Mouse (Mus musculus) layer of hippocampus, adult 9-11 months (tissue): ENCODE measurements around the gene Fam102a.

Experiments
- DNase-seq: peaks from one replicate; pipeline ENCODE4 v3.0.0; 2022

The Fam102a gene

DNA sequence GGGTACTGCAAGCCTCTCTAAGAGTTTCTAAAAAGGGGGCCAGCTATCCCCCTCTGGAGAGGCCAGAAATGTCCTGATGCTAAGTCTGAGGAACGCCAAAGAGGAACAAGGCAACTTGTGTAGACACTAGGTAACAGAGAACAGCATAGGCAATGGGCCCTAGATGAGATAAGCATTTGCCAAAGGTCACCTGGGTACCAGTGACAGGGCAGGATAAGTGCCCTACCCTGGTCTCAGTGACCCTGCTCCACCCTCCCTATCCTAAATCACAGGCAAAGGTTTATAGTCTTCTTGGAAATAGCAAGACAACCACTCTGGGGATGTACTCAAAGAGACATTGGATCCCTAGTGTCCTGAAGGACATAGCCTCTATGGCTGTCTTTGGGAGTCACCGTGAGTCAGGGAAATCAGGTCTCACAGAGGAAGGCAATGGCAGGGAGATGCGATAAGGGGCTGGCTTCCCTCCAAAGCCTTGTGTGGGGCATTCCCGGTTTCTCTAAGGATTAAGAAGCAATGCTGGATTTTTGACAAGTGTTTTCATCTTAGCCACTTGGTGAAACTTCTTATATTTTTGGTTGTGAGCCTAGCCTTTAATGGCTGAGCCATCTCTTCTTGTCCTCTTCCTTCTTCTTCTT, 17.8 kb upstream of the Fam102a start:
- DNase-seq = no peak

DNA sequence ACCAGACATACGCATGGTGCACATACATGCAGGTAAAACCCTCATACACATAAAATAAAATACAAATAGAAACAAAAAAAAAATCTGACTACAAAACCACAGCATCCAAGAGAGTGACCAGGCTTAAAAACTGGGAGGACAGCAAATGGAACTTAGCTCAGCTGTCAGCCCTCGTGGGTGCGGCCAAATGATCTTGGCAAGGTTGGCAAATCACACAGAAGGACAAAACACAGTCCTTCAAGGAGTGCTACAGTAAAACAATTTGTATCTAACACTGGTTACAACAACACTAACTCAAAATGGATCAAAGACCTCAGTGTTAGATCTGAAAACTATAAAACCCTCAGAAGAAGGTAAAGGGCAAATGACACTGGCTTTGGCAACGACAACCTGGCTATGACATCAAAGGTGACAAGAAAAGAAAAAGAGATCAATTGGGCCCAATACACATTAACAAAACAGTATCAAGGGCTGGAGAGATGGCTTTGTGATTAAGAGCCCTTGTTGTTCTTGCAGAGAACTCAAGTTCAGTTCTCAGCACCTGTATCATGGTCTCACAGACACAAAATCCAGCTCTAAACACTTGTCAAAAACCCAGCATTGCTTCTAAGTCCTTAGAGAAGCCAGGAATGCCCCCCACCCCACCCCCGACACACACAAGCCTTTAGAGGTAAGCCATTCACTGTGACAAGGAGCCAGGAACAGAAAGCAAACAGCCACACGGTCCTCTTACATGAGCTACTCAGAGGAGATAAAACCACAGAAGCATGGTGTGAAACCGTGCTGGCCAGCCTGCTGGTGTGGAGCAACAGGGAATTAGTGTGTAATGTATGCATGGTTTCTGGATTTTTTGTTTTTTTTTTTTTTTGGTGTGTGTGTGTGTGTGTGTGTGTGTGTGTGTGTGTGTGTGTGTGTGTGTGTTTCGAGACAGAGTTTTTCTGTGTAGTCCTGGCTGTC, 14.8 kb upstream of the Fam102a start:
- DNase-seq = no peak

DNA sequence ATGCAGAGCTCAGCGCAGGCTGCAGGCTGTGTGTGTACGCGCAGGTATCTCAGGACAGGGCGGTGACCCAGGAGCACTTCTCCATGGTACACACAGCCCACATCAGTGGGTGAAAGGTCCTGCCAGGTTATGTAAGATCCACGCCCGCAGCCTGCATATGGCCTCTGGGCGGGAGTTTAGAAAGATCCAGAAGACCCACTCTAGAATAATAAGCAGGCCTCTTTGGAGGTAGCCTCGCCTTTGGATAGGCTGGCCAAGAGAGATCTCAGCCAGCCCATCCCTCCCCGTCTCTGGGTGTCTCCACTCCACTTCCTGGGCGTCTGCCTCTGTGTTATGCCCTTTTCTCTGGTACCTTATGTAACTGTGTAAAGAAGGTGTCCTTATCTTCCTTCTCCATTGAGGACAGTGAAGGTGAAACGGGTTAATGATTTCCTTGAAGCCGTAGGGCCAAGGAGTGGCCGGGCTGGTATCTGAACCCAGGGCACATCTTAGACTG, 10.5 kb upstream of the Fam102a start:
- no peak for DNase-seq

DNA sequence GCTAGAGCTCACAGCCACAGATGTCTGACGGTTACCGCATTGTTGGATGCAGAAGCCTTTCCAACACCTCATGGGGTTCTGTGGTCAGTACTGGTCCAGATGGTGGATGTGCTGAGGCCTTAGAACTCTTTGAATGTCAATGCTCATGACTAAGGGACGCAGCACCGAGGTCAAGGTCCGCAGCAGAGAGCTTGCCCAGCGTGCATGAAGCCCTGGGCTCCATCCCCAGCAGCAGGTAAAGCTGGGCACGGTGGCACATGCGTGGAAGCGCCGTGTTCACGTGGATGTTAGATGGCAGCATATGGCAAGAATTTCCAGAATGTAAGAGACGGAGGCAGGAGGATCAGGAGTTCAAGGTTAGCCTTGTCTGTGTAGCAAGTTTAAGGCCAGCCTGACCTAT, 9.3 kb upstream of the Fam102a start:
- no peak for DNase-seq

DNA sequence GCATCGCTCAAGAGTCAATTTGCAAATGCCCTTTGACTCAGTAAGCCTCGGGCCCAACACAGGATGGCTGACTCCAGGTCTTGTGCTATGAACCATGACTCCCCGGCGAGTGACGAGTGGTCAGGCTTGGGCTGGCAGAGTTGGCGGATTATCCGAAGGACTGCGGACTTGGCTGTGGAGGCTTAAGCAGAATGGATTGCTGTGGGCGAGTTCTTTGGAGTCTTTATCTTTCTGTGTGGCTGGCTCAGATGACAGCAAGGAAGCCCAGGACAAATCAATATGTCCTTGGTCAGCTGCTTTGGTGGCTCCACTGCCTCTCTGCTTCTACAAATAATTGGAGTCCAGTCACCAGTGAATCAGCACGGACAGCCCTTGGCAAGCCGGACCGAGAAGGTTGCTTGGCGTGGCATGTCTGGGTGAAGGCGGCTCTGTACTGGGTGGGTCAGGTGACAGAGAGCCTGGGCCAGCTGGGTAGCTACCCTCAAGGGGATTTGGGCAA, 7.6 kb upstream of the Fam102a start:
- no peak for DNase-seq

DNA sequence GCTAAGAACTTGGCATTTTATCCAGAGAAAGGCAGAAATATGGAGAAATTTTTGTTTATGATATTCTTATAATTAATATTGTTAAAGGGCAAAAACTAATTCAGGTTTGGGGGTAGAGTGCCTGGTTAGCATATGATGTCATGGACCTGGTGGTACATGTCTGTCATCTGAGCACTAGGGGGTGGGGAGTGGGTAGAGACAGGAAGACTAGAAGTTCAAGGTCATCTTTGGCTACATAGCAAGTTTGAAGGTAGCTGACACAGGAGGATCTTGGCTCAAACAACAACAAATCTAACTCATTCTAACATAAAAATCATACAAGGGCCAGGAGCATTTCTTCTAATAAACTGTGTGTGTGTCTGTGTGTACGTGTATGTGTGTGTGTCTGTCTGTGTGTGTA, 6.8 kb upstream of the Fam102a start:
- DNase-seq = no peak

DNA sequence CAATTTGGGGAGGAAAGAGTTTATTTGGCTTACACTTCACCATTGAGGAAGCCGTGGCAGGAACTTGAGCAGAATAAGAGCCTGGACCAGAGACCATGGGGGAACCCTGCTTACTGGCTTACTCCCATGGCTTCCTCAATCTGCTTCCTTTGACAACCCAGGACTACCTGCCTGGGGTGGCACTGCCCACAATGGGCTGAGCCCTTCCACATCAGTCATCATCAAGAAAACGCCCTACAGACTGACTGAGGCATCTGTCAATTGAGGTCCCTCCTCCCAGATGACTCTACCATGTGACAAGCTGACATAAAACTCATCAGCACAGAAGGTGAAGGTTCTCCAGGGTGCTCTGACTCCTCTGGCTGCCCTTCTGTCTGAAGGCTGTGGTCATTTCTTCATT, 4.7 kb upstream of the Fam102a start:
- no peak for DNase-seq

DNA sequence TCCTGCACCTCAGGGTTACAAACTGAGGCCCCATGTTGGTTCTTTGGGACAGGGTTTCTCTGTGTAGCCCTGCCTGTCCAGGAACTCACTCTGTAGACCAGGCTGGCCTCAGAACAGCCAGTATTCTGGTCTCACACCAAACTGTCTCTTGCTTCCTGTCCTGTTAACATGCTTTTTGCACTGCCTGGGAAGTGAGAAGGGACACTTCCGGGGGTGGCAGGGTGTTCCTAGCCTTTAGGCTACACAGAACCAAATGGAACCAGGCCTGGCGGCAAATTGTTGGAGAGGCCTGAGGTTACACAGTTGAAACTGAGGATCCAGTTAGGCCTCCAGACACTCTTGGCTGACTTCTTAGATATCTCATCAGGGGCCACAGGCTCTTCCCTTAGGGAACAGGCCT, 2.0 kb upstream of the Fam102a start:
- no peak for DNase-seq

DNA sequence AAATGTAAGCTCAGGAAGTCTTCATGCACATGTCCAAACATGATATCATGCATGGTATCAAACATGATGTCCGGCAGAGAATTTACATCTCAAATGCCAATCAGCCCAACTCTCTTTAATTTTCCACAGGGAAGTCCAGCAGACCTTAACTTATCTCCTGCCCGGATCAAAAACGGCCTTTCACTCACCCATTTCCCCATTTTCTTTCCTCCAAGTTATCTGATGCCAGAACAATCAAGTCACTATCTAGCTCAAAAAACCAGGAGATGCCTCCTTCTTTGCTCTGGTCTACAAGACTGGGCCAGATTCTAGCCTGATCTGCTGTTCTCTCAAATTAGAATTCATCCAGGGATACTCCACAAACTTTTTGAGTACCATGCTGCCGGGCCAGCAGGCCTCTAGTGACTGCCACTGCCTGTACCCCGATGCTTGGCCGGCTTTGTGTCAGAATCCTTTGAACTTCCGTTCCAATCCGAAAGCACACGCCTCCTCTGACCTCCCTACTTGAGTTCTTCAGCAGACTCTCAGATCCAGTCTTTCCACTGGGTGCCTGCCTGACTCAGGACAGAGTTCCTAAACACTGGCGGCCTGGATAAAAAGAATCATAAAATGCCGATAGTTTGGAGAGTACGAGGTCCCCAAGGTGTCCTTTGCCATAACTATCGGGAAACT, 935 bp upstream of the Fam102a start:
- no peak for DNase-seq

DNA sequence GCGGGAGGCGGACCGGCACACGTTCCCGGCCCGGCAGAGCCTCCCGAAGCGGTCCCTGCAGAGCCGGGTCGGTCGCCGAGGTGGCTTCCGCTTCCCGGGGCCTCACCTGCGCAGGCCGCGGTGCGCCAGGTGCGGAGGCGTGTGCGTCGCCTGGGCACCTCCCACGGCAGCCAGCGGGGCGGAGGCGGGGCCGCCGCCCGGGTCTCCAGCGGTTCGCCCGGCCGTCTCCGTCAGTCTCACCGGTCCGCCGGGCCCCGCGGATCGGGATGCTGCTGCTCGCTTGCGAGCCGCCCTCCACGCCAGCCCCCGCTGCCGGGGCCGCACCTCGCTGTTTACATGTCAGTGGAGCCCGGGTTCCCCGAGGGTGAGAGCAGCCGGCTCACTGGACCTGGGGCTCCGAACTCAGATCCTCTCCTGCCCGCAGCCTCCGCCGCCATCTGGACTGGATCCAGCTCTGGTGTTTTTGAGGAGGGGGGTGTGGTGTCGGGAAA, 414 bp downstream of the Fam102a start:
- peak; percentile 50 for DNase-seq

DNA sequence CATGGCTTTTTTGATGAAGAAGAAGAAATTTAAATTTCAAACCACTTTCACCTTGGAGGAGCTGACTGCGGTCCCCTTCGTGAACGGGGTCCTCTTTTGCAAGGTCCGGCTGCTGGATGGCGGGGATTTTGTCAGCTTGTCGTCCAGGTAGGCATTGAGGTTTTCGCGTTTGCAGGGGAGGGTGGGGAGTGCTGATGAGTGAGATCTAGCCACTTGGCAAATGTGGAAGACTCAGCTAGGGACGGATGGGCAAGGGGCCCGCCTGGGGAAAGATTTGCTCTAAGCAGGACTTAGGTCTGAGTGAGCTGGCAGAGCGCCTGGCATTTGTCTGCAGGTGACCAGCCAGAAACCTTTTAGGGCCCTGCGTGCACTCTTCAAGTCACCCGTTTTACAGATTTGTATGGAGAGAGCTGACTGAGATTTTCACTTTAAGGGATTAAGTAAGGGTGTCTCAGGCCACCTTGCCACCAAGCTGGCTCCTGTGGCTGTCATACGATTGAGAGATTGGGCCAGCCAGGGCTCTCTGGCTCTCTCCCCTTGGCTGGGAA, 1.0 kb downstream of the Fam102a start:
- no peak for DNase-seq

DNA sequence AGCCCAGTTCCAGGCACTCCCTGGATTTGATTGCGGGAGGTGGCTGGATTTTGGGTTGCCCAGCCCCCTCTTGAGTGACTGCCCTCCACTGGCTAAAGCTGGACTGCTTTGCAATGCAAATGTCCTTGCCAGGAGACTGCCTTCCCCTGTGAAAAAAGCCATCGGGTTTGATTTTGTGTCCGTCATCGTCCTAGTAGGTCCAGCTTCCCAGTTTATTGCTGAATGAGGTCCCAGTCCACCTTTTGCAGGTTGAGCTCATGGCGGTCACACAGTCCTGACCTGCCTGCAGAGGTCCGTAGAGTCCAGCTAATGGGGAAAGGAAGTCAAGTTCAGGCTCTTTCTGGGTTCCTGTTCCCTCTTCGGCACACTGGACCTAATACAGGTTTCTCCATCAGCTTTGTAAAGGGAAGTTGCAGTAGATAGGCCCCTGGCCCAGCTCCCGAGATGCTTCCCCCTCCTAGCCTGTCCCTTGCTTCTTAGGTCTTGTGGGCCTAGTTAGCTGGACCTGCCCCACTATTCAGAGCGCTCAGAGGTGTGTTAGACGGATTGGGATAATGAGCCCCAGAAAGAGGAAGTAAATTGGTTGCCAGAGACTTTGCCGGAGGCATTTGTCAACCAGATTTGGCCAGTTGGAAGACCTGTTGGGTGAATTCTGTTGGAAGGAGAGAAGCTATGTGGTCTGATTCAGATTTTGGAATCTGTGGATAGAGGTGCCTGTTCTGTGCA, 1.7 kb downstream of the Fam102a start:
- peak; percentile 76 for DNase-seq

DNA sequence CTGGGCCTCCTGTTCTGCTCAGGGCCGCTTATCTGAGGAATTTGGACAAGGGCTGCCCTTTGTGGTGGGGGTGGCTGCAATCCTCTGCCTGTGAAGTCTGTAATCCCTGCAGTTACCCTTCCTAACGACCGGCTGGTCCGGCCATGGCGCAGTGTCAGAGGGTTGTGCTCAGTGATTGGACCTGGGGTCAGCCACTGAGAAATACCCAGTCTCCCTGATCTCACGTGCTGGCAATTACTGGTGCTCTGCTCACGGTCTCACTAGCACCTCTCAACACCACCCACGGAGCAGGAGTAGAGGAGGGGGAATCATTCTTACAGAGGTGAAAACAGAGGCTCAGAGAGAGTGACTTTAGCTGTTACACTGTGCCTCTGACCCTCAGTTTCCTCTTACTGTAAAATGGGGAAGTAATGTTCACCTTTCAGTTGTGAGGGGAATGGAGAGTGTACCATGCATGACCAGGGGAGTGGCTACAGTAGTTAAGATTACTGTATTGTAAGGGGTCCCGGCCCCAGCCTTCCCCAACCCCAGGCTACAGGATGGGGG, 2.3 kb downstream of the Fam102a start:
- no peak for DNase-seq

DNA sequence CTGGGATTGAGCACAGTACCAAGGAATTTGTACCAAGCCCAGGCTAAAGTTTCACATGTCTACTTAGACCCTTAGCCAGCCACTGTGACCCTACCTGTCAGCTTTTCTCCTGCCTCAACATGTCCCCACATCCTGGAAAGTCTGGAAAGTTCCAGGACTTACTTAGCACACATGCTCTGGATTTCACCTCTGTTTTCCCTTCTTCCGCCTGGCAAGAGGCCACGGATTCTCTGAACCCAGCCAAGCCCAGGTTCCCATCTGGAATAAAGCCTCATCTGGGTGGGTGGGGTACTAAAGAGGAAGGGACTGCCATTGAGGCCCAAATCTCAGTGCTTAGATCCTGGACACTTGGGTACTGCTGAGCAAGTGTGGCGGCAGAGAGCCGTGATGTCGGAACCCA, 2.8 kb downstream of the Fam102a start:
- no peak for DNase-seq

DNA sequence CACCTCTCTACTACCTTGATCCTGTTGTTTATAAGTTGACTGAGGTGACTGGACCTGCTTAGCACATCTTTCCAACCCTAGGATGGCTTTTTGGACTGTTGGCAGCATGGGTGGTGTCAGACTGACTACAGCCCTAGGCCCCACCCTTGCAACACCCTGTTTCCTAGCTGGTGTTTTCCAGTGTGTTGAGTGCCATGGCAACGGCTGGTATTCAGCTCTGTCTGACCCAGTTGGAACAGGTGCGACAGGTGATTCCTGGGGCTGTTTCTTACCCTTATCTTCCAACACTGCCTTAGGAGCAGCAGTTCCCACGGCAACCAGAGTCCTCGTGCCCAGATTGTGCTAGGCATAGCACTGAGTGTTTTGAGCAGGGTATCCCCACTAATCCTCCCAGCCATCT, 3.3 kb downstream of the Fam102a start:
- peak; percentile 47 for DNase-seq

DNA sequence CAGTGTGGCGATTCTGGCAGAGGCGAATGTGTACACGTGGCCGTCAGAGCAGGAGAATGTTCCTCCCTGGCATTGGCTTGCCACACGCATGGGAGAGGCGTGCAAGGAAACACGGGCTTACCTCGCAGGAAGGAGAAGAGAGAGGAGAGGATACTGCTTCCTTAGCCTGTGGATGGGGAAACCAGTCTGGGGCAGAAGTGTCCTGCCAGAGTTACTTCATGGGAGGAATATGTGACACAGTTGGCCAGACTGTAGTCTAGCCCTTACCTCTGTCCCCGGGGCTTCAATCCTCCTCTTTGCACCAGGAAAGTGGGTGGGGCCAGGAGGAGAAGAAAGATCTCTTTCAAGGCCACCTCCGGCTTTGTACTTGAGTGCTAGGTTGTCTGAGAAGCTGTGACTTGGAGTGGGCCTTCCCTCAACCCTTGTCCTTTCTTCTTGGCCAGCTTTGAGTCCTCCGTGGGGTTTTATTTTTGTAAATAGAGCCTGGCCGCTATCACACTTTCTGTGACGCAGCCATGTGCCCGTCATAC, 4.4 kb downstream of the Fam102a start:
- DNase-seq = no peak

DNA sequence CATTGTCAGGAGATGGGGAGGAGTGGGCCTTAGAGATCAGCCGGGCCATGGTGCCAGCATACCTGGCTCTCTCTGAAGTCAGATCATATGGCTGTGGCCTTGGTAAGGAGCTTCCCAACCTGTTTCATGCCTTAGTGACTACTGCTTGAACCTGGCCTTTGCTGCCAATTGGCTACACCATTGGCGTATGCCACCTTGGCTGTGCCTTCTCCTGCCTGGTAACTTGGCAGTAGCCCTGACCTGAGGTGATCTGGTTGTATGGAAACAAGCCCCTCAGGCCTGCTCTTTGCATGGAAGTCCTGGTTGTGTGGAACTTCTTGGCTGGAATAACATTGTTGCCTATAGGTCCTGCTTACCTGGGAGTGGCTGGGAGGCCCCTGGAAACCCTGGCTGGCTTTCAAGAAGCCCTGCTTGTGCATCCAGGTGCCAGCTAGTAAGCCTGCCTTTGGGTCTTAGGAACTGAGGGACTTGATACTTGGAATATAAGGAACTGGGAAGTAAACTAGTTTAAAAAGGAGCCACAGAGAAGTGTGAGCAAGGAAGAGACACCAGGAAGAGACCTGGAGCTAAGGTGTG, 6.3 kb downstream of the Fam102a start:
- DNase-seq = no peak

DNA sequence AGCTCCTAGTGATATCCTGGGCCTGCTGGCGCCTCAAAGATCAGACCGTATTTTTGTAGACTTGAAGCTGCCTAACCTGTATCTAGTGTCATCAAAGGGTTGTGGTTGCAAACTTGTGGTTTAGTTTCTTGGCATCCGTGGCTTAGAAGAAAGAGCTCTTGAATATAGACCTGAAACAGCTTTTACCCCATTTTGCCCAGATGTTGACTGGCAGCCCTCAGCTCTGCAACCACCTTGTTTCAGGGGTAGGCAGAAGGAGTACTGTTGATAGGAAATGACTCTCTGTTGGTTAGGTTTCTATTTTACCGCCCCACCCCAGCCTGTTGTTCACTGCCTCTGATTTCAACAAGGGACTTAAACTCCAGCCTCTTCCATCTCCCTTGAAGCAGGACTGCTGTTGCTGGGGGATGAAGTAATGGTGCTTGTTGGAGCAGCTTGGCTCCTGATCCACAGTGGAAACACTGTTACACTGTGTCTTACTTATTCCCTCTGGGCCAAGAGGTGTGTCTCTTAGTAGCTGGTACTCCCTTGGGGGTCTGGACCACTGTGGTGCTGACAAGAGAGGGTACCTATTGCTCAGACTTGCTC, 6.9 kb downstream of the Fam102a start:
- no peak for DNase-seq

DNA sequence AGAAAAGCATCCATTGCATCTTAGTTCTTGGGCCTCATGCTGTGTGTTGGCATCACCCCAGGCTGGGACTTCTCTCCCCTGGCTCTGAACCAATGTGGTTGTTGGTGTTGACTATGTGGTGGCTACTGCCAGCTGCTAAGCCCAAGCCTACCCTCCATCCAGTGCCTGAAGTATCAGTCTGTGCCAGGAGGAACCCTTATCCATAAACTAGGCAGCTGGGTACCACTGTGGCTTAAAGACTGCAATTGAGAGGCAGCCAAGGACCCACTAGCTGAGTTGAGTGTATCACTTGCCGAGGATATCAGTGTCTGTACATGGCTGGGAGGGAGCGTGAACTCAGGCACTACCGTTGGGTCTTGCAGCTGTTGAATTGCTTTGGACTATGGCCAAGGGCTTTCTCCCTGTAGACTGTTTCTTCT, 7.9 kb downstream of the Fam102a start:
- peak; percentile 52 for DNase-seq

DNA sequence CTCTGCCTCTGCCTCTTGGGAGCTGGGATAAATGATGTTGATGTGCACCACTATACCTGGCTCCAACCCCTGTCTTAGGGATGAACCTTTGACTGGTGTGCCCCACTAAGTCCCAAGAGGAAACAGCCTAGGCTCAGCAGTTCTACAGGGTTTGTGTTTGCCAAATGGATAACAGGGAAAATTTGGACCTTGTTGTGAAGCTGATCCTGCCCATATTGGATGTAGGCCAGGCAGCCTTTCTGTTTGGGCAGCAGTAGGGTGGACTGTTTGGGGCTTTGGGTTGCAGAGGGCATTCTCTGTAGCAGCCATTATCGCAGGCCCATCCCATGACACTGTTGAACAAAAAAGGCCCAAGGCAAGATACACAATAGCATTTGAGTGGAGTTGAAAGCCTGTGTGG, 11.8 kb downstream of the Fam102a start:
- no peak for DNase-seq

DNA sequence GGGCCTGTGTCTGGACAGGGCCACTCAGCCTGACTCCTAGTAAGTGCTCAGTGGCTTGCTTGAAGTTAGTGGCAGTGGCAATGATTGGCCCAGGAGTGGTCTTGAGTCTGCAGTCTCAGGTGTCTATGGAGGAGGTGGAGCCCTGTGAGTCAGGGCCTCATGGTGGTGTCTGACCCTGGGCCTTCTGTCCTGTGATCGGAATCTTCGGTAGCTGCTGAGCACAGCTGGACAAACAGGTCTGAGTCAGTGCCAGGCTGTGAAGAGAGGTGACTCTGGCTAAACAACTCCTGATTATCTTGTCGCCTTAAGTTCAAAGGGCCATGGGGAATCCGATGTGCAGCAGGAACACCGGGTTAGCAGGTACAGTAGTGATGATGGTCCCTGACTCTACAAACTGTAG, 12.2 kb downstream of the Fam102a start:
- no peak for DNase-seq
